Mouse (Mus musculus) kidney, embryonic 15.5 days (tissue): ENCODE measurements at regions not wholly inside any gene's neighbourhood (a gene's known extent, or its start where the extent isn't known, plus 50 kb on each side); places are given as distances from the start of the nearest gene placed in this dataset.
"Not testable (repeated sequence)": the region's sequence is repeated elsewhere in the genome, so short reads cannot be mapped to it uniquely, and the experiment has no call there.

Source experiments
- ATAC-seq: fragments of 200-750 bp; cut with Nextera tagmentation; replicated peaks from 2 replicates; pipeline ENCODE4 v1.8.0; 2017; ENCODE audit warnings: moderate TSS enrichment; ENCODE audit not compliant: low FRiP score
- H3K27ac ChIP-seq: fragments of 300-500 bp; sonication (generic); 2 replicates; pipeline ENCODE4 v1.5.1; 2015; ENCODE audit warnings: mild to moderate bottlenecking, inconsistent platforms
- H3K27me3 ChIP-seq: fragments of 300-500 bp; sonication (generic); 2 replicates; pipeline ENCODE4 v1.6.1; 2015; ENCODE audit warnings: inconsistent platforms
- H3K36me3 ChIP-seq: fragments of 300-500 bp; sonication (generic); 2 replicates; pipeline ENCODE4 v1.6.1; 2015; ENCODE audit warnings: inconsistent platforms
- H3K4me1 ChIP-seq: fragments of 300-500 bp; sonication (generic); 2 replicates; pipeline ENCODE4 v1.6.1; 2015; ENCODE audit warnings: inconsistent platforms
- H3K4me2 ChIP-seq: fragments of 300-500 bp; sonication (generic); 2 replicates; pipeline ENCODE4 v1.6.1; 2015; ENCODE audit warnings: moderate library complexity, mild to moderate bottlenecking, inconsistent platforms
- H3K4me3 ChIP-seq: fragments of 300-500 bp; sonication (generic); replicated peaks from 2 replicates; pipeline ENCODE4 v1.5.1; 2015; ENCODE audit warnings: mild to moderate bottlenecking, inconsistent platforms
- H3K9ac ChIP-seq: fragments of 300-500 bp; sonication (generic); 2 replicates; pipeline ENCODE4 v1.6.1; 2015; ENCODE audit warnings: mild to moderate bottlenecking, inconsistent platforms
- H3K9me3 ChIP-seq: fragments of 300-500 bp; sonication (generic); replicated peaks from 2 replicates; pipeline ENCODE4 v1.6.1; 2016; ENCODE audit warnings: inconsistent platforms
- WGBS: fragments of 180-500 bp; shearing (Covaris S2); methylation state at CpG from one replicate; pipeline ENCODE4 v1.1.7; 2015; ENCODE audit warnings: mixed read lengths; 5-methylcytosine and 5-hydroxymethylcytosine counted together

GRCm38 (mm10) chr3:7811301-7811700 lies 1191.1 kb upstream of the 1700008P02Rik start:
- not testable (repeated sequence) for H3K27ac ChIP-seq, H3K9ac ChIP-seq, H3K36me3 ChIP-seq, H3K4me1 ChIP-seq, ATAC-seq, H3K9me3 ChIP-seq, H3K4me3 ChIP-seq, H3K27me3 ChIP-seq, H3K4me2 ChIP-seq
- 84% methylated on average over 9 of the region's 9 CpGs for WGBS

GRCm38 (mm10) chr3:7805121-7805520 lies 1184.9 kb upstream of the 1700008P02Rik start:
- not testable (repeated sequence) for ATAC-seq, H3K4me3 ChIP-seq, H3K4me2 ChIP-seq, H3K36me3 ChIP-seq, H3K27me3 ChIP-seq, H3K9me3 ChIP-seq, H3K9ac ChIP-seq, H3K4me1 ChIP-seq, H3K27ac ChIP-seq
- WGBS: 69% methylated on average over 2 of the region's 2 CpGs

- peak; percentile 89 for ATAC-seq
- Histone ChIP-seq H3K4me1 (no peaks in the 10 kb centered on the region), H3K4me3 (no peak overlapping the region), H3K36me3 (no peaks in the 10 kb centered on the region), H3K9me3 (no peaks in the 10 kb centered on the region), H3K9ac (no peak overlapping the region), H3K27me3 (no peaks in the 10 kb centered on the region), H3K4me2 (no peak overlapping the region), H3K27ac (no peak overlapping the region)
- 47% methylated on average over 1 of the region's 1 CpGs for WGBS
Observed at GRCm38 (mm10) chr3:7804209-7804608, 1184.0 kb upstream of the 1700008P02Rik start.

- no peak overlapping the region for H3K4me3 ChIP-seq
- no peak overlapping the region for H3K4me2 ChIP-seq
- WGBS: 91% methylated on average over 4 of the region's 4 CpGs
- no peaks in the 10 kb centered on the region for H3K4me1 ChIP-seq
- H3K27ac ChIP-seq: no peak overlapping the region
- ATAC-seq: no peak
- no peak overlapping the region for H3K9ac ChIP-seq
- H3K9me3 ChIP-seq: no peaks in the 10 kb centered on the region
- H3K27me3 ChIP-seq: no peaks in the 10 kb centered on the region
- H3K36me3 ChIP-seq: no peaks in the 10 kb centered on the region
Observed at GRCm38 (mm10) chr3:7799486-7799885, 1179.2 kb upstream of the 1700008P02Rik start.

GRCm38 (mm10) chr3:7787665-7788064 lies 1167.4 kb upstream of the 1700008P02Rik start:
- Histone ChIP-seq H3K27ac (no peak overlapping the region), H3K4me1 (no peaks in the 10 kb centered on the region), H3K4me2 (no peak overlapping the region), H3K9me3 (no peaks in the 10 kb centered on the region), H3K9ac (no peak overlapping the region), H3K36me3 (no peaks in the 10 kb centered on the region), H3K27me3 (no peaks in the 10 kb centered on the region), H3K4me3 (no peak overlapping the region)
- ATAC-seq: no peak
- 92% methylated on average over 5 of the region's 5 CpGs for WGBS

GRCm38 (mm10) chr3:7785096-7785495 lies 1164.9 kb upstream of the 1700008P02Rik start:
- H3K9me3 ChIP-seq: no peaks in the 10 kb centered on the region
- H3K4me3 ChIP-seq: no peak overlapping the region
- WGBS: 83% methylated on average over 2 of the region's 2 CpGs
- no peaks in the 10 kb centered on the region for H3K27me3 ChIP-seq
- no peak for ATAC-seq
- H3K9ac ChIP-seq: no peak overlapping the region
- no peak overlapping the region for H3K4me2 ChIP-seq
- H3K27ac ChIP-seq: no peak overlapping the region
- no peaks in the 10 kb centered on the region for H3K4me1 ChIP-seq
- no peaks in the 10 kb centered on the region for H3K36me3 ChIP-seq

- ATAC-seq: peak; percentile 82
- no peaks in the 10 kb centered on the region for H3K4me1 ChIP-seq
- WGBS: 37% methylated on average over 4 of the region's 4 CpGs
Observed at GRCm38 (mm10) chr3:7755445-7755844, 1135.2 kb upstream of the 1700008P02Rik start.

GRCm38 (mm10) chr3:7713741-7714140 lies 1093.5 kb upstream of the 1700008P02Rik start:
- no peak overlapping the region for H3K9ac ChIP-seq

More at GRCm38 (mm10) chr3:7755445-7755844, 1135.2 kb upstream of the 1700008P02Rik start:
- no peak overlapping the region for H3K27ac ChIP-seq
- H3K4me2 ChIP-seq: no peak overlapping the region
- H3K4me3 ChIP-seq: no peak overlapping the region
- no peaks in the 10 kb centered on the region for H3K9me3 ChIP-seq
- H3K9ac ChIP-seq: no peak overlapping the region
- H3K36me3 ChIP-seq: no peaks in the 10 kb centered on the region
- H3K27me3 ChIP-seq: no peaks in the 10 kb centered on the region

GRCm38 (mm10) chr3:7713130-7713529 lies 1092.9 kb upstream of the 1700008P02Rik start:
- Histone ChIP-seq H3K9ac (no peak overlapping the region), H3K4me1 (no peaks in the 10 kb centered on the region), H3K9me3 (no peaks in the 10 kb centered on the region), H3K36me3 (no peaks in the 10 kb centered on the region), H3K4me2 (no peak overlapping the region), H3K27ac (no peak overlapping the region), H3K27me3 (no peaks in the 10 kb centered on the region), H3K4me3 (no peak overlapping the region)
- no peak for ATAC-seq

More at GRCm38 (mm10) chr3:7713741-7714140, 1093.5 kb upstream of the 1700008P02Rik start:
- Histone ChIP-seq H3K4me3 (no peak overlapping the region), H3K27ac (no peak overlapping the region), H3K4me2 (no peak overlapping the region), H3K36me3 (no peaks in the 10 kb centered on the region), H3K9me3 (no peaks in the 10 kb centered on the region), H3K27me3 (no peaks in the 10 kb centered on the region), H3K4me1 (no peaks in the 10 kb centered on the region)
- no peak for ATAC-seq
- WGBS: 85% methylated on average over 2 of the region's 2 CpGs

GRCm38 (mm10) chr3:7712466-7712865 lies 1092.2 kb upstream of the 1700008P02Rik start:
- H3K27me3 ChIP-seq: no peaks in the 10 kb centered on the region
- H3K36me3 ChIP-seq: no peaks in the 10 kb centered on the region
- 84% methylated on average over 2 of the region's 2 CpGs for WGBS
- H3K9ac ChIP-seq: no peak overlapping the region
- H3K4me2 ChIP-seq: no peak overlapping the region
- ATAC-seq: no peak
- H3K9me3 ChIP-seq: no peaks in the 10 kb centered on the region
- no peak overlapping the region for H3K4me3 ChIP-seq
- no peaks in the 10 kb centered on the region for H3K4me1 ChIP-seq
- no peak overlapping the region for H3K27ac ChIP-seq

- no peaks in the 10 kb centered on the region for H3K27me3 ChIP-seq
- 73% methylated on average over 2 of the region's 2 CpGs for WGBS
- no peaks in the 10 kb centered on the region for H3K36me3 ChIP-seq
- H3K9me3 ChIP-seq: no peaks in the 10 kb centered on the region
- no peak for ATAC-seq
- H3K27ac ChIP-seq: no peak overlapping the region
- no peak overlapping the region for H3K4me3 ChIP-seq
- H3K4me1 ChIP-seq: no peaks in the 10 kb centered on the region
- H3K4me2 ChIP-seq: no peak overlapping the region
- no peak overlapping the region for H3K9ac ChIP-seq
Observed at GRCm38 (mm10) chr3:7708609-7709008, 1088.4 kb upstream of the 1700008P02Rik start.

GRCm38 (mm10) chr3:7683536-7683935 lies 1063.3 kb upstream of the 1700008P02Rik start:
- Histone ChIP-seq H3K4me3 (no peak overlapping the region), H3K9ac (no peak overlapping the region), H3K9me3 (no peaks in the 10 kb centered on the region), H3K4me2 (no peak overlapping the region), H3K36me3 (no peaks in the 10 kb centered on the region), H3K27ac (no peak overlapping the region), H3K27me3 (no peaks in the 10 kb centered on the region), H3K4me1 (no peaks in the 10 kb centered on the region)
- ATAC-seq: no peak
- 77% methylated on average over 1 of the region's 1 CpGs for WGBS

- H3K4me1 ChIP-seq, H3K9ac ChIP-seq, H3K4me2 ChIP-seq, H3K4me3 ChIP-seq, ATAC-seq, H3K27me3 ChIP-seq, H3K9me3 ChIP-seq, H3K36me3 ChIP-seq, H3K27ac ChIP-seq: not testable (repeated sequence)
- whole genome bisulfite sequencing: 81% methylated on average over 3 of the region's 3 CpGs
Observed at GRCm38 (mm10) chr3:7682816-7683215, 1062.6 kb upstream of the 1700008P02Rik start.
